Mouse (Mus musculus): Measurements from ENCODE around the gene Celf1.

GRCm38 (mm10) chr2:90941744-90942143 lies 1.6 kb downstream of the Celf1 start:
- TF ChIP-seq USF1 (IDR thresholded peaks at IDR 0.05; ENCODE audit: low read depth, low read length) (no peak), ZNF384 (IDR thresholded peaks at IDR 0.05; ENCODE audit: low read depth, low read length) (no peak), MYC (IDR thresholded peaks at IDR 0.05; ENCODE audit: low read depth, low read length) (no peak), UBTF (IDR thresholded peaks at IDR 0.05; ENCODE audit: low read depth, low read length) (no peak), CTCF (conservative IDR thresholded peaks at IDR 0.05 in 1 of 2, IDR thresholded peaks at IDR 0.05 in 1 of 2; ENCODE audit: low read depth in 2 of 2, low read length in 2 of 2) (no peak), TBP (conservative IDR thresholded peaks at IDR 0.05; ENCODE audit: low read depth, low read length) (no peak), MXI1 (IDR thresholded peaks at IDR 0.05; ENCODE audit: low read depth, low read length) (no peak), USF2 (conservative IDR thresholded peaks at IDR 0.05; ENCODE audit: low read depth, low read length) (no peak), SMC3 (IDR thresholded peaks at IDR 0.05; ENCODE audit: low read depth, low read length) (no peak)
